Mouse (Mus musculus) spleen, adult 2 months (tissue): ENCODE results near the gene Dbf4.

Experiments
- CTCF ChIP-seq: fragments of 200-500 bp; IDR thresholded peaks from 2 replicates; pipeline ENCODE4 v1.5.1; 2011; ENCODE audit warnings: mild to moderate bottlenecking, inconsistent platforms; ENCODE audit not compliant: insufficient read depth, insufficient read length, insufficient replicate concordance; ENCODE audit errors: extremely low read depth
- POLR2A ChIP-seq: fragments of 200-500 bp; IDR thresholded peaks from 2 replicates; pipeline ENCODE4 v1.6.1; 2011; ENCODE audit warnings: low read depth, low read length, inconsistent platforms

DNA sequence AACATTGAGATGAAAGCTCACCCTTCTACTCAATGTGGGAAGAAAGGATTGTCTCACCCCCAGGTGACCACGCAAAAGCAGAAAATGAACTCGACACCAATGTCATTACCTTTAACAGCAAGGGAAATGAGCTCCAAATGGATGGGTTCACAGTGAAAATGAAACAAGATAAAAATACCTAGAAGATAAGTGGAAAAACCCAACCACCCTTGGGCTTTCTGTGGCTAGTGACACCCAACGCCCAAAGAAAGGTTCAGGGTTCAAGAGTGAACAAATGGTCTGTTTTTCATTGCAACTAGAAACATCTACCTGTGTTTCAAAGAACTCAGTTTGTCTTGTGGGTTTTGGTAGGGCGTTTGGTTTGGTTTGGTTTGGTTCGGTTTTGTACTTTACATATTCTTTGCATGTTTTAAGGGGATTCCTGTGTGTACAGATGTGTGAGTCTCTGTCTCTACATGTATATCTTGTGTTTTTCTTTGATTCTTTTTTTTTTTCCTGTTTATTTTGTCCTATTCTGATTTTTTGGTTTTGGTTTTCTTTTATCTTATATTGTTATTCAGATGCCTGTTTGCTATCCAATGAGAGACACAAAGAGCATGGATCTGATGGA lies 48.1 kb downstream of the Dbf4 start:
- no peak for TF ChIP-seq POLR2A
- TF ChIP-seq CTCF: no peak
